Mouse (Mus musculus): ENCODE measurements around the gene Sprr2b. TPM values are rescaled to one million over a fixed set of nuclear protein-coding genes. Genes with fewer than 3 reads are reported as not detected.

Sprr2b gene
- total RNA-seq (2023): not detected

DNA sequence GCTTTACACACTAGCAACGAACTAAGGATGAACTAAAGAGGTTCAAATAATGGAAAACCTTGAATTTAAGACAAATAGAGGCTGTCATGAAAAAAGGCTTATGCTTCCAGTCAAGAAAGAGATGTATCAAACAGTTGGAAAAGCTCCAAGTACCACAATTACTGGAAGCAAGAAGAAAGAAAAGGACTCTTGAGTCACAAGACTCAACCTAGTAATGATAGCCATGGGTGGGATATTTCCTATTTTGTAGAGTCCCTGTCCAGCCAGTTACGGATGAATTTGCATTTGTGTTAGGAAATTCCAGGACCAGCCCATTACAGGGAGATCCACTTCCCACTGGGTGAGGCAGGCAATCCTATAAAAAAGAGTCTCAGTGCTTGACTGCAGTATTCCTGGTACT is at the start of gene Sprr2b:
TSS of gene Sprr2b (plus strand) at position 301 of the 400 bp plus-strand sequence.

DNA sequence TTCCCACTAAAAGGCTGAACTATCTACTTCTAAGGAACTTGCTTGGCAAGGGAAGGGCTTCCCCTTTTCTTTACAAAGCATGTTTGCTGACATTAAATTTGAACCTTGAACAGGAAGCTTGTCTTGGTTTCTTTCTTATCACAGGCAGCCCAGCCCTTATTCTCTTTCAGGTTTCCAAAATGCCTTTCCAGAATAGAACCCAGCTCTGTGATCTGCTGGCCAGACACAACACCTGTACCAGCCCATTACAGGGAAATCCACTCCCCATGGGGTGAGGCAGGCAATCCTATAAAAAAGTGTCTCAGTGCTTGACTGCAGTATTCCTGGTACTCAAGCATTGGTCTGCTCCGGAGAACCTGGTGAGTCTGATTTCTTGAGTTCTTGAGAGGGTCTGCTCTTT is 31.3 kb upstream of the Sprr2b start, which contains the start of gene Sprr2a3:
TSS of gene Sprr2a3 (plus strand) at position 317 of the 400 bp plus-strand sequence.

DNA sequence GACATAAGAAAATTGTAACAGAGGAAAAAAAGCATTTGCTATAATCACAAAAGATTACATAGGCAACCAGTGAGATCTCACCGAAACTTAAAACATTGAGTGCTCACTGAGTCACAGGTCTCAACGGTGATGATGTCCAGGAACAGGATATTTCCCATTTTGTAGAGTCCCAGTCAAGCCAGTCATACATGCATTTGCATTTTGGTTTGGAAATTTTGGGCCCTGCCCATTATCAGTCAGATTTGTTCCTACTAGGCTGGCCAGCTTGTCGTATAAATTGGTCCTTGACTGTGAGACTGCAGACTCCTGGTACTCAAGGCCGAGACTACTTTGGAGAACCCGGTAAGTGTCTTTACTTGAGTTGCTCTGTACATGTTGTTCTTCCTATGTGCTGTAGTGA is 22.4 kb downstream of the Sprr2b start, which contains the start of gene Sprr2d:
TSS of gene Sprr2d (plus strand) at position 301 of the 400 bp plus-strand sequence.

DNA sequence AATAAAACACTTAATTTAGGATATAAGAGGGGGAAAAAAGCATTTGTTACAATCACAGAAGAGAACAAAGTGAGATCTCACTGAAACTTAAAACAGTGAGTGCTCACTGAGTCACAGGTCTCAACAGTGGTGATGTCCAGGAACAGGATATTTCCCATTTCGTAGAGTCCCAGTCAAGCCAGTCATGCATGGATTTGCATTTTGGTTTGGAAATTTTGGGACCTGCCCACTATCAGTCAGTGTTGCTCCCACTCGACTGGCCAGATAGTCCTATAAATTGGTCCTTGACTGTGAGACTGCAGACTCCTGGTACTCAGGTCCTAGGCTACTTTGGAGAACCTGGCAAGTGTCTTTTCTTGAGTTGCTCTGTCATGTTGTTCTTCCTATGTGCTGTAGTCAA is 35.4 kb downstream of the Sprr2b start, which contains the start of gene Sprr2e:
TSS of gene Sprr2e (plus strand) at position 301 of the 400 bp plus-strand sequence.

DNA sequence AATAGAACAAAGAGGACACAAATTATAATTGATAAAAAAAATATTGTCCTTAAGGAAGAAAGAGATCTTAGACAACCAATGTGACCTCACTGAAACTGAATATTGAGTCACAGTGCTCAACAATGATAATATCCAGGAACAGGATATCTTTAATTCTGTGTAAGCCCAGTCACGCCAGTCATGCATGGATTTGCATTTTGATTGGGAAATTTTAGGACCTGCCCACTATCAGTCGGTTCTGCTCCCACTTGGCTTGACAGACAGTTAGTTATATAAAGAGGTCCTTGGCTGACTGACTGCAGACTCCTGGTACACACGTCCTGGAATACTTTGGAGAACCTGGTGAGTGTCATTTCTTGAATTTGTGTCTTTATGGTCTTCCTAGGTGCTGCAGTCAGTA is 48.5 kb downstream of the Sprr2b start, which contains the start of gene Sprr2f:
TSS of gene Sprr2f (plus strand) at position 301 of the 400 bp plus-strand sequence.

Other genes starting within 250 kb of the Sprr2b start
- not detected for gene Lor, start 233.5 kb upstream of the Sprr2b start, total RNA-seq (2023)
- gene Prr9, start 192.7 kb upstream of the Sprr2b start, total RNA-seq (2023): not detected
- gene Lelp1, start 173.9 kb upstream of the Sprr2b start, total RNA-seq (2023): not detected
- gene Sprr2a1, start 100.8 kb upstream of the Sprr2b start, total RNA-seq (2023): not detected
- gene Sprr2a2, start 100.7 kb upstream of the Sprr2b start, total RNA-seq (2023): not detected
- gene Sprr2a3, start 31.2 kb upstream of the Sprr2b start, total RNA-seq (2023): not detected
- gene Sprr2d, start 22.5 kb downstream of the Sprr2b start, total RNA-seq (2023): not detected
- not detected for gene Sprr2e, start 35.5 kb downstream of the Sprr2b start, total RNA-seq (2023)
- gene Sprr2f, start 48.6 kb downstream of the Sprr2b start, total RNA-seq (2023): not detected
- gene Sprr2h, start 69.1 kb downstream of the Sprr2b start, total RNA-seq (2023): not detected
- gene Sprr2i, start 91.4 kb downstream of the Sprr2b start, total RNA-seq (2023): not detected
- gene Sprr2j-ps, start 101.5 kb downstream of the Sprr2b start, total RNA-seq (2023): not detected
- gene Gm9774, start 112.8 kb downstream of the Sprr2b start, total RNA-seq (2023): under 1 TPM in 1 of 2 experiments, not detected in 1; 0.90 TPM
- gene Sprr2k, start 116.0 kb downstream of the Sprr2b start, total RNA-seq (2023): not detected
- gene Sprr1b, start 122.2 kb downstream of the Sprr2b start, total RNA-seq (2023): not detected
- not detected for gene Sprr3, start 142.1 kb downstream of the Sprr2b start, total RNA-seq (2023)
- gene Sprr1a, start 169.3 kb downstream of the Sprr2b start, total RNA-seq (2023): not detected
- not detected for gene Sprr4, start 183.9 kb downstream of the Sprr2b start, total RNA-seq (2023)
- gene 2310046K23Rik, start 217.9 kb downstream of the Sprr2b start, total RNA-seq (2023): not detected

Data from T-cell, adult 66 days (primary cell).